Mouse (Mus musculus) spleen, adult 2 months (tissue): ENCODE data around the gene Dkk2. TPM values are rescaled to one million over a fixed set of nuclear protein-coding genes. Genes with fewer than 3 reads are reported as not detected.

Experiments used
- DNase-seq, 2 experiments: peaks; one replicate each; pipeline versions ENCODE4 v3.0.0 to v3.0.0-alpha.2; 2012 to 2021; ENCODE audit warnings: low spot score in 2 of 2, low read depth in 1 of 2
- H3K27ac ChIP-seq: fragments of 200-500 bp; 2 replicates; pipeline ENCODE4 v1.5.1; 2012; ENCODE audit warnings: low read length, inconsistent platforms; ENCODE audit not compliant: insufficient read depth
- H3K27me3 ChIP-seq: fragments of 200-500 bp; 2 replicates; pipeline ENCODE4 v1.6.1; 2012; ENCODE audit warnings: mild to moderate bottlenecking, moderate library complexity, low read length, inconsistent platforms; ENCODE audit not compliant: control insufficient read depth, insufficient read depth
- H3K36me3 ChIP-seq: fragments of 200-500 bp; 2 replicates; pipeline ENCODE4 v1.6.1; 2012; ENCODE audit warnings: mild to moderate bottlenecking, low read length, inconsistent platforms; ENCODE audit not compliant: control insufficient read depth, insufficient read depth
- H3K4me1 ChIP-seq: fragments of 200-500 bp; 2 replicates; pipeline ENCODE4 v1.6.1; 2011; ENCODE audit warnings: inconsistent platforms; ENCODE audit not compliant: control insufficient read depth, insufficient read depth, insufficient read length
- H3K4me3 ChIP-seq: fragments of 200-500 bp; 2 replicates; pipeline ENCODE4 v1.5.1; 2011; ENCODE audit warnings: mild to moderate bottlenecking, inconsistent platforms; ENCODE audit not compliant: insufficient read depth, insufficient read length; ENCODE audit errors: extremely low read depth
- CTCF ChIP-seq: fragments of 200-500 bp; IDR thresholded peaks from 2 replicates; pipeline ENCODE4 v1.5.1; 2011; ENCODE audit warnings: mild to moderate bottlenecking, inconsistent platforms; ENCODE audit not compliant: insufficient read depth, insufficient read length, insufficient replicate concordance; ENCODE audit errors: extremely low read depth
- POLR2A ChIP-seq: fragments of 200-500 bp; IDR thresholded peaks from 2 replicates; pipeline ENCODE4 v1.6.1; 2011; ENCODE audit warnings: low read depth, low read length, inconsistent platforms
- WGBS: fragments of 180-500 bp; shearing (Covaris S2); methylation state at CpG from one replicate; pipeline ENCODE4 v1.1.7; 2018; 5-methylcytosine and 5-hydroxymethylcytosine counted together
- polyA plus RNA-seq: library from polyadenylated mRNA; depleted of rRNA; stranded (reverse); fragments of >200 nt; gene quantifications from 2 replicates; pipeline ENCODE4 v1.2.3, GENCODE M21; 2012

Gene Dkk2
- polyA plus RNA-seq, 1 experiment = 0.16 TPM

DNA sequence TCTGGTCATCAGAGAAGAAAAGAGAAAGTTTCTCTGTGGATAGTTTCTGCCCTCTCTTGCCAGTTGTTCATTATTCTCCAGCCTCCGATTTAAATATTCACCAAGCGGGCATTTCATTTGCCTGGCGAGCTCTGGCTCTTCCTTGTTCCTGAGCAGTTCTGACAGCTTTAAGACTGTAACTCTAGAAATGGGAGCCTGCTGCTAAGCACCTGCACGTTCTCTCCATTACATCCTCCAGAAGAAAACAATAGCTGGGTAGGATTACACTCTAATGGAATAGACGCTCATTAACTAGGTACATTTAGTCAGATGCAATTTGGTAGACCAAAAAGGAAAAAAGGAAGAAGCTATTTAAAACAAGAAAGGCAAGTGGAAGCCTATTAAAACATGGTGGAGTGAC, 36.3 kb downstream of the Dkk2 start:
- 81% methylated on average over 5 of the region's 5 CpGs for WGBS
- no peak for DNase-seq
- no peaks in the 10 kb centered on the region for H3K36me3 ChIP-seq
- no peak for TF ChIP-seq POLR2A
- TF ChIP-seq CTCF = no peak
- no peak overlapping the region for H3K27ac ChIP-seq
- no peaks in the 10 kb centered on the region for H3K4me1 ChIP-seq
- H3K27me3 ChIP-seq = no peaks in the 10 kb centered on the region
- H3K4me3 ChIP-seq = no peak overlapping the region

GRCm38 (mm10) chr3:132122581-132122980, 37.5 kb downstream of the Dkk2 start:
- H3K27ac ChIP-seq = no peak overlapping the region
- H3K4me3 ChIP-seq = no peak overlapping the region
- H3K36me3 ChIP-seq = no peaks in the 10 kb centered on the region
- 73% methylated on average over 4 of the region's 4 CpGs for WGBS
- no peaks in the 10 kb centered on the region for H3K27me3 ChIP-seq
- H3K4me1 ChIP-seq = no peaks in the 10 kb centered on the region
- TF ChIP-seq POLR2A (no peak), CTCF (no peak)
- no peak for DNase-seq

DNA sequence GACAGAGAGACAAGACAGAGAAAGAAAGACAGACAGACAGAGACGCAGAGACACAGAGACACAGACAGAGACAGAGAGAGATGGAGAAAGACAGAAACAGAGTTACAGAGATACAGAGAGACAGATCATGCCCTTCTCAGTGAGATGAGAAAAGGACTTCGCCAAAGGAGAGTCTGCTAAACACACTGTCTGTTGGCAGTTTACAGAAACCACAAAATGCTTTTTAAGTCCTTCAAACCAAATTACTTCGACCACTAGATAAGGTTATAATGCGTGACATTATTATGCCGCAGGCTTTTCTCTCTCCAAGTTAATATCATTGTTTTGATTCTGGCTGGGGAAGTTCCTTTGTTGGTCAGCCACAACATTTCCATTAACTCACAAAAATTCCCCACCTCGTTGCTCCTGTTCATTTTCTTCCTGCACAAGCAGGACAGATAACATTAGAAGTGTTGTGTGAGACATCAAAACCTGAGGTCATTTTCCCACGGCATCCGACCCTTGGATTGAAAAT, 40.2 kb downstream of the Dkk2 start:
- DNase-seq = no peak
- 73% methylated on average over 8 of the region's 8 CpGs for WGBS
- no peak for TF ChIP-seq POLR2A
- TF ChIP-seq CTCF = no peak
- Histone ChIP-seq H3K4me1 (no peaks in the 10 kb centered on the region), H3K4me3 (no peak overlapping the region), H3K36me3 (no peaks in the 10 kb centered on the region), H3K27me3 (no peaks in the 10 kb centered on the region), H3K27ac (no peak overlapping the region)

DNA sequence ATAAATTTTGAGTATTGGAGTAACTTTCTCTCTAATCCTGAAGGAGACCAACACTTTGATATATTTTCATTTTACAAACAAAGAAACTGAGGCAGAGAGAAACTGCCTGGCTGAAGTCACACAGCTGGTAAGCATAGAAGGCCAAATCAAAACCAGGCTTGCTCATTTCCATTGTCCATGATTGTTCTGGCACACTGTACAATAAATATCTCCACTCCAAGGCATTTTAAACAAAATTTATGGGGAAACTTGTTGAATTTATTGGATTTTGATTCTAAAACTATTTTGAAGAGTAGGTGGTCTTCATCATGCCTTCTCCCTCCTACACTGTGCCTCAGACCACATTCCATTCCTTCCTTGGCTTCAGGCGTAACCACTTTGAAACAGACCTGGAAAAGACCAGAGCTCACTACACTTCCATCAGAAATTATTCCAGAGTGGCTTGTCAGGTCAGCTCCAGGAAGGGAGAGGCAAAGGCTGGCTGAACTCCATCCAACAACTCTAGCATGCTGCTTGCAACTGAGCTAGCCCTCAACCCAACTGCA, 44.7 kb downstream of the Dkk2 start:
- no peak for DNase-seq
- H3K4me3 ChIP-seq = no peak overlapping the region
- 77% methylated on average over 1 of the region's 1 CpGs for WGBS
- H3K27ac ChIP-seq = no peak overlapping the region
- H3K4me1 ChIP-seq = no peaks in the 10 kb centered on the region
- TF ChIP-seq CTCF = no peak
- no peak for TF ChIP-seq POLR2A
- no peaks in the 10 kb centered on the region for H3K27me3 ChIP-seq
- H3K36me3 ChIP-seq = no peaks in the 10 kb centered on the region

DNA sequence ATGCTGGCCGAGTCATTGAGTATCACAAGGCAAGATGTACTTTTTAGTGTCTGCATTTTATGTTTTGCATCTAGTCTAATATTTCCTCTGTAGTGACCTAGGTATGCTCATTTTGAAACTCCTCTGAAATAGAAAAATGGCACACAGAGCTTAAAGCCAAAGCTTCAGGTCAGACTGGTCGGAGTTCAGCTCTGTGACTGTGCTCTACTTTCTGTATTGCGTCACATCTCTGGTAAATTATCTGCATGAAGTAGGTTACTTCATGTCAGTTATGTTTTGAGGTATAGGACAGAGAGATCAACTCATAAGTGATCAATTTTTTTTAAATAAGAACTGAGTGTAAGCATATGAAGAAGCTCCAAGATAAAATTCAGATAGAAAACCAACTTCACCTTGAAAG, 45.7 kb downstream of the Dkk2 start:
- DNase-seq = no peak
- WGBS = 92% methylated on average over 3 of the region's 3 CpGs
- H3K27ac ChIP-seq = no peak overlapping the region
- H3K4me3 ChIP-seq = no peak overlapping the region
- H3K4me1 ChIP-seq = no peaks in the 10 kb centered on the region
- TF ChIP-seq CTCF (no peak), POLR2A (no peak)
- H3K27me3 ChIP-seq = no peaks in the 10 kb centered on the region
- H3K36me3 ChIP-seq = no peaks in the 10 kb centered on the region

DNA sequence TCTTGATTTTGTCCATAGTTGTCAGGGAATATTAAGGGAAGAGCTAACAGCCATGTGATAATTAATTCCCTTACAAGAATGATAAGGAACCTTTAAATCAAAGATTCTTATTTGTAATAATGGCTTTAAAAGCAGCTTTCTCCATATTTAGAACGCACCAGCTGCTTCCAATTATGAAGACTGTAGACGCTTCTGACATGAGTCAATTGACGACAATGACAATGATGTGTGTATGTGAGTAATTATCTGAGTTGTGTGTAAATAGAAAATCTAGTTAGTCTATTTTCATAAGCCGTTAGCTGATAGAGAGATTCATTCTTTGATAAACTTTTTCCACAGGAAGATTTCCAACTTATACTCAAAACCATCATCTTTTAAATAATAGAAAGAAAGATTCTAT, 46.8 kb downstream of the Dkk2 start:
- WGBS = 85% methylated on average over 4 of the region's 4 CpGs
- Histone ChIP-seq H3K4me3 (no peak overlapping the region; the same call in 1 of the 2 replicates), H3K27ac (no peak overlapping the region), H3K4me1 (no peaks in the 10 kb centered on the region), H3K36me3 (no peaks in the 10 kb centered on the region), H3K27me3 (no peaks in the 10 kb centered on the region)
- DNase-seq = no peak
- TF ChIP-seq POLR2A (no peak), CTCF (no peak)

GRCm38 (mm10) chr3:132134502-132134901, 49.4 kb downstream of the Dkk2 start:
- Histone ChIP-seq H3K27me3 (no peaks in the 10 kb centered on the region), H3K36me3 (no peaks in the 10 kb centered on the region), H3K4me3 (no peak overlapping the region), H3K27ac (no peak overlapping the region), H3K4me1 (no peaks in the 10 kb centered on the region)
- WGBS = 70% methylated on average over 1 of the region's 1 CpGs
- DNase-seq = no peak
- TF ChIP-seq POLR2A (no peak), CTCF (no peak)
